11 mouse cellular contexts compared by ENCODE assay signal in the genomic region with DNA sequence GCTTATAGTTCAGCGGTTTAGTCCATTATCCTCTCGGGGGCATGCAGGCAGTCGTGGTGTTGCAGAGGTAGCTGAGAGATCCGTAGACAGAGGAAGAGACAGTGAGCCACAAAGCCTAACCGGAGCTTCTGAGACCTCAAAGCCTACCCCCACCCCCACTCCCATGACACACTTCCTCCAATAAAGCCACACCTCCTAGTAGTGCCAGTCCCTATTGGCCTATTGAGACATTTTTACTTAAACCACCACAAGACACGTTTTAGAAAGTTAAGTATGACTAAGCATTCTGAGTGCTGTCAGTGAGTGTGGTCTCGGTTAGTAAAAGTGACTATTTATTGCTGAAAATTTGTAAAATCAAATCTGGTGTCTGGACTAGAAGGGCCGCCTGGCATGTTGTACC.
DNase-seq lines count a peak whose midpoint lies in the region; ATAC-seq and TF ChIP-seq lines count a peak whose summit lies in the region.
"Had no signal": no experiment of that assay in that cellular context is flagged by ENCODE, and none has a peak within 500 bp of the region (broad histone marks: within the 10 kb centered on the region; RNA-seq: fewer than 3 reads in every experiment).

No protein-coding gene starts in this region.

- H3K4me2 ChIP-seq in liver, embryonic 15.5 days = peak overlapping the region; percentile 15; the same call in 1 of the 2 replicates
- H3K4me2 ChIP-seq: embryonic facial prominence, embryonic 15.5 days had no signal

- peak; percentile 25 to 26 for DNase-seq in lung, adult 18-20 months
- DNase-seq in lung, adult 2 months = no peak
- DNase-seq in naive thymus-derived CD4-positive, alpha-beta T cell, adult 2 months (ENCODE audit: low read depth) = peak; percentile 87
- DNase-seq in thymus, postnatal 4 days = peak; percentile 85
- no peak for DNase-seq in gastrocnemius, postnatal 14 days
- DNase-seq in adrenal gland, postnatal 10 days = no peak
- no peak for DNase-seq in left cerebral cortex, postnatal 36 days (ENCODE audit: low spot score in 2 of 2)
- DNase-seq: gastrocnemius, postnatal 10 days; left cerebral cortex, postnatal 4 days had no signal

- TF ChIP-seq POLR2A in lung, adult 2 months (IDR thresholded peaks at IDR 0.05; ENCODE audit: borderline replicate concordance, extremely low read depth, low read depth, low read length) = no peak

- TF ChIP-seq CTCF in lung, adult 2 months (IDR thresholded peaks at IDR 0.05; ENCODE audit: insufficient read depth, low read length) = no peak

- no peak overlapping the region for H3K4me3 ChIP-seq in lung, adult 2 months (replicated peaks; ENCODE audit: extremely low read depth, low read depth, low read length)
- H3K4me3 ChIP-seq in liver, embryonic 15.5 days (replicated peaks) = no peak overlapping the region
- H3K4me3 ChIP-seq: embryonic facial prominence, embryonic 15.5 days had no signal

- no peaks in the 10 kb centered on the region for H3K9me3 ChIP-seq in liver, embryonic 15.5 days (replicated peaks)
- H3K9me3 ChIP-seq: embryonic facial prominence, embryonic 15.5 days had no signal

- H3K27ac ChIP-seq in liver, embryonic 15.5 days (replicated peaks) = 0 out of 2 replicates have a peak overlapping the region, but pooled peaks have one; percentile 38
- H3K27ac ChIP-seq: embryonic facial prominence, embryonic 15.5 days had no signal

- ATAC-seq in liver, embryonic 15.5 days (ENCODE audit: insufficient read depth) = no peak; the same call in 1 of the 2 replicates

- peaks cover 4% of the 10 kb centered on the region for H3K4me1 ChIP-seq in lung, adult 2 months (ENCODE audit: control insufficient read depth, insufficient read depth, low read length)
- peaks cover 31% of the 10 kb centered on the region for H3K4me1 ChIP-seq in liver, embryonic 15.5 days (replicated peaks)

- intact Hi-C loops in gastrocnemius, postnatal 14 days (cut with DNase I; ENCODE audit: low total_unique reads) = no loop called here
- intact Hi-C loops in left cerebral cortex, postnatal 36 days (cut with DNase I) = no loop called here

- no peaks in the 10 kb centered on the region for H3K36me3 ChIP-seq in liver, embryonic 15.5 days (replicated peaks)
- H3K36me3 ChIP-seq: embryonic facial prominence, embryonic 15.5 days had no signal

- no peak overlapping the region for H3K9ac ChIP-seq in liver, embryonic 15.5 days
- H3K9ac ChIP-seq: embryonic facial prominence, embryonic 15.5 days had no signal

- no peaks in the 10 kb centered on the region for H3K27me3 ChIP-seq in liver, embryonic 15.5 days
- H3K27me3 ChIP-seq: embryonic facial prominence, embryonic 15.5 days had no signal

- WGBS in lung, adult 2 months = 66% methylated on average over 8 of the region's 8 CpGs
- WGBS in liver, embryonic 15.5 days (ENCODE audit: insufficient replicate concordance) = 18% methylated on average over 8 of the region's 8 CpGs

Comparison
In these comparisons a context has a peak if more than half of its experiments do, and no peak if none do; other contexts are left out.
1. DNase-seq: peak in lung, adult 18-20 months (2 of 2), naive thymus-derived CD4-positive, alpha-beta T cell, adult 2 months (single experiment) and thymus, postnatal 4 days (single experiment); none in lung, adult 2 months (single experiment), gastrocnemius, postnatal 14 days (single experiment), adrenal gland, postnatal 10 days (single experiment) and left cerebral cortex, postnatal 36 days (0 of 2).